Mouse (Mus musculus) CD4-positive, CD25-positive, alpha-beta regulatory T cell, adult 4 months (primary cell): ENCODE data around the gene Notch3. TPM values are rescaled to one million over a fixed set of nuclear protein-coding genes. Genes with fewer than 3 reads are reported as not detected.

Source experiments
- ATAC-seq: one replicate; pipeline ENCODE4 v1.8.0; 2017
- polyA plus RNA-seq, 2 experiments: library from polyadenylated mRNA; unstranded; fragments of 100-300 nt; shearing (Covaris generic); gene quantifications; one replicate each; pipeline ENCODE4 v1.2.1; 2017

Gene Notch3
- polyA plus RNA-seq, 2 experiments from 2014 or later, result 0.05 TPM; not detected in 1

DNA sequence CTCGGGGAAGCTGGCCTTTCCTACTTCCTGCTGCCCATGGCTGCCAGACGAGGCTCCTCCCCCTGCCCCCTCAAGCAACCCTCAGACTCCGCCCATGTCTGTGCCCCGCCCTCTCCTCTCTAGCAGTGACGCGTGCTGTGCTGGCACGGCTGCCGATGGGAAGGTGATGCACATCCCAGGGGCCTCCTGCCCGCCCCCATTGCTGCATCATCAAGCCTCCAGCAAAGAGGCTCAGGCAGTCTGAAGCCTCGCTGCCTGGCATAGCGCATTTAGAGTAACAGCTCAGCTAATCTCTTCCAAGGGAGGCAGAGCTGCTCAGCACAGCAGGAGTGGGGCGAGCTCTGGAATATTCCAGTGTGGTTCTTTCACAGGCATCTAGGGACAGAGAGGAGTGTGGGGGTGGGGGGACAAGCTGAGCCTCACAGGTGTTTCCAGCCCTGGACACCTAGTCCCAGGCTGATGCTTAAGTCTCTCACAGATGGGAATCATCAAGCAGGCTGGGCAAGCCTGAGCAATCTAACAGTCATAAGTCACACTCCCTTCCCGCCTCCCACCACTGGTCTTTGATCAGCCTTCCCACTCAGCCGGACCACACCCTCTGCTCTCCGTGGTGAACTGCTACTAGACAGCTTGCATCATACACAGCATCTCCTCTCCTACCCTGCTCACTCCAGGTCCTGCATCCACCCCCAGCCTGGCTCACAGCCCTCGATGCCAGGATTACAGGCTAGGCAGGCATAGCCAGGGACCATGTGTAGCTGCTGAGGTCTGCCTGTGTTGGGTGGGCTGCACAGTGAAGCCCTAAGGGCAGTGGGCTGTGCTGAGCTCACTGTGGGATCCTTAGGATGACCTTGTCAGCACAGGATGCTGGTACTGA, 75.0 kb downstream of the Notch3 start:
- peak; percentile 96 for ATAC-seq

DNA sequence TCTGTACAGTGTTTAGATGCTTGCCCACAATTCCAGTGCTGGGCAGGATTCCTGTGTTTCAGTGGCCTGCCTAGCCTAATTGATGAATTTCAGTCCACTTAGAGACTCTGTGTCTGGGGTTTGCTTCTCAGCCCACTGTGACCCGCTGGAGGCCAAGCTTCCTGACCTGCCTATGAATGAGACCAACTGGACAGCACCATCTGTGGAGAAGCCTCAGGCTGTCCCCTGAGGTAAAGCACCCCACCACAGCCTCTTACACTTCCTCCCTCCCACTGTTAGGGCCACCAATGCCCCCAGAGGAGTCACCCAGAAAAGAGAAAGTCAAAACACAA, 75.7 kb downstream of the Notch3 start:
- no peak for ATAC-seq

DNA sequence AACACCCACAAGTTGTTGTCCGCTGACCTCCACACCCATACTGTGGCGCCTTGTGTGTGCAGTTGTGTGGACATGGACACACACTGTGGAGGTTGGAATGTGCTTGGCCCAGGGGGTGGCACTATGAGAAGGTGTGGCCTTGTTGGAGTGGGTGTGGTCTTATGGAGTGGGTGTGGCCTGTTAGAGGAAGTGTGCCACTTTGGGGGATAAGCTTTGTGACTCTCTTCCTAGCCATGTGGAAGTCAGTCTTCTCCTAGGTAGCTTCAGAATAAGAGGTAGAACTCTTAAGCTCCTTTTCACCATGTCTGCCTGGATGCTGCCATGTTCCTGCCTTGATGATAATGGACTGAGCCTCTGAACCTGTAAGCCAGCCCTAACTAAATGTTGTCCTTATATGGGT, 79.6 kb downstream of the Notch3 start:
- ATAC-seq, result no peak

GRCm38 (mm10) chr17:32083351-32083750, 83.3 kb downstream of the Notch3 start:
- no peak for ATAC-seq

GRCm38 (mm10) chr17:32075164-32075563, 91.5 kb downstream of the Notch3 start:
- peak; percentile 45 for ATAC-seq

DNA sequence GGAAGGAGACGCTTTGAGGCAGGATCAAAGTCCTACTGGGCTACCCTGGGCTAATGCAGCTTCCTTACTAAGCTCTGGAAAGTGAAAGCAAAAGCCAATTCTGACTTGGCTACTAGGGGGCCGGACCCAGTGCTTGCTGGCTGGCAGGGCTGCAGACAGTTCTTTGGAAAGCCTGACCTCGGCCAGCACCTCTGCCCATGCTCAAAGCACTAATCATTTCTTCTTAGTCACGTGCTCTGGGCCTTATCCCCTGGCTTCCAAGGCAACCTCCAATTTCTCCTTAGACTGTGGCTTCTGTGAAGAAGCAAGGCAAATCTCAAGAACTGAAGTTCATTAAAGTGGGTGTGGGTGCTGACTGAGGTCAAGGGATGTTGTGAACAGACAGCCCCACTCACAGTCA, 92.0 kb downstream of the Notch3 start:
- ATAC-seq, result no peak

- ATAC-seq, result peak; percentile 67
Observed at GRCm38 (mm10) chr17:32073359-32073758, 93.3 kb downstream of the Notch3 start.

Other genes starting within 250 kb of the Notch3 start
- gene Rrp1b, start 130.8 kb downstream of the Notch3 start, polyA plus RNA-seq, result 10 to 100 TPM; 57.7 to 68.2 TPM
- 1 to 10 TPM; 2.7 to 2.9 TPM for gene Hsf2bp, start 130.5 kb downstream of the Notch3 start, polyA plus RNA-seq
- gene Ephx3, start 22.7 kb upstream of the Notch3 start, polyA plus RNA-seq, result under 1 TPM in 1 of 2 experiments, not detected in 1; 0.22 TPM
- gene Brd4, start 117.9 kb upstream of the Notch3 start, polyA plus RNA-seq, result 10 to 100 TPM; 60.5 to 81.2 TPM
- 100 to 1,000 TPM; 150 to 275 TPM for gene Akap8, start 154.4 kb upstream of the Notch3 start, polyA plus RNA-seq
- gene Akap8l, start 183.8 kb upstream of the Notch3 start, polyA plus RNA-seq, result 10 to 100 TPM; 58.1 to 59.3 TPM
- gene Wiz, start 222.6 kb upstream of the Notch3 start, polyA plus RNA-seq, result 10 to 100 TPM; 11.0 to 14.0 TPM
- gene Rasal3, start 236.7 kb upstream of the Notch3 start, polyA plus RNA-seq, result 100 to 1,000 TPM in 1 of 2 experiments, 10 to 100 TPM in 1; 91.5 to 117 TPM